Mouse (Mus musculus) limb, embryonic 13.5 days (tissue): Measurements from ENCODE around the gene Sema3a. TPM values are rescaled to one million over a fixed set of nuclear protein-coding genes. Genes with fewer than 3 reads are reported as not detected.

Source experiments
- ATAC-seq: fragments of 200-750 bp; cut with Nextera tagmentation; 2 replicates; pipeline ENCODE4 v1.8.0; 2017; ENCODE audit warnings: low read depth, moderate number of reproducible peaks, moderate TSS enrichment; ENCODE audit not compliant: low FRiP score
- H3K27ac ChIP-seq: fragments of 300-500 bp; sonication (generic); 2 replicates; pipeline ENCODE4 v1.5.1; 2015; ENCODE audit warnings: inconsistent platforms, mild to moderate bottlenecking, moderate library complexity
- H3K27me3 ChIP-seq: fragments of 300-500 bp; sonication (generic); 2 replicates; pipeline ENCODE4 v1.6.1; 2015; ENCODE audit warnings: mild to moderate bottlenecking, inconsistent platforms
- H3K36me3 ChIP-seq: fragments of 300-500 bp; sonication (generic); 2 replicates; pipeline ENCODE4 v1.6.1; 2015; ENCODE audit warnings: inconsistent platforms, mild to moderate bottlenecking, moderate library complexity
- H3K4me1 ChIP-seq: fragments of 300-500 bp; sonication (generic); 2 replicates; pipeline ENCODE4 v1.6.1; 2015; ENCODE audit warnings: inconsistent platforms
- H3K4me2 ChIP-seq: fragments of 300-500 bp; sonication (generic); replicated peaks from 2 replicates; pipeline ENCODE4 v1.6.1; 2015; ENCODE audit warnings: inconsistent platforms, mild to moderate bottlenecking, moderate library complexity
- H3K4me3 ChIP-seq: fragments of 300-500 bp; sonication (generic); 2 replicates; pipeline ENCODE4 v1.5.1; 2015; ENCODE audit warnings: moderate library complexity, mild to moderate bottlenecking, inconsistent platforms
- H3K9ac ChIP-seq: fragments of 300-500 bp; sonication (generic); 2 replicates; pipeline ENCODE4 v1.6.1; 2015; ENCODE audit warnings: mild to moderate bottlenecking, inconsistent platforms
- H3K9me3 ChIP-seq: fragments of 300-500 bp; sonication (generic); 2 replicates; pipeline ENCODE4 v1.6.1; 2016; ENCODE audit warnings: inconsistent platforms
- WGBS: fragments of 180-500 bp; shearing (Covaris S2); methylation state at CpG from one replicate; pipeline ENCODE4 v1.1.7; 2015; 5-methylcytosine and 5-hydroxymethylcytosine counted together
- polyA plus RNA-seq: library from polyadenylated mRNA; unstranded; fragments of >200 nt; fragmentation: Nextera tagmentation; extraction: Ambion mirVana; gene quantifications from 2 replicates; pipeline ENCODE4 v1.2.1, GENCODE M21; 2015

The Sema3a gene
- polyA plus RNA-seq, 1 experiment from 2014 or later, result 55.4 TPM

DNA sequence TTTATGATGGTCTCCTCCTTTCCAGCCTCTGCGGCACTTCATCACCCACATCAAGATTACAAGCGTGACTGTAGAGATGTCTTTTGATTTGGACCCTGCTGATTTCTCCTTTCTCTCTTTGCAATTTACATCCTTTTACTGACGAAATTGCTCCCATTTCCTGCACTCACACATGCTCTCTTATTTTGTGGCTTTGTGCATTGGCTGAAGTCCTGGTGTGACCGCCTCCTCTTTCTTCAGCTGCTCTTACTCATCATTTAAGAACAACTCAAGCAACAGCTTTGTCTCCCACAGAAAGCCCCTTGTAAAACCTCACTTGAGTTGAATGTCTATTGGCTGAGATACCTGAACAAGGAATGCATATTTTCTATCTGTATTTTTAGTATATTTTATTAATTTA lies 259.5 kb downstream of the Sema3a start:
- Histone ChIP-seq H3K27me3 (no peaks in the 10 kb centered on the region), H3K4me3 (no peak overlapping the region), H3K27ac (no peak overlapping the region), H3K4me1 (no peaks in the 10 kb centered on the region), H3K9ac (no peak overlapping the region), H3K4me2 (no peak overlapping the region), H3K36me3 (no peaks in the 10 kb centered on the region), H3K9me3 (no peaks in the 10 kb centered on the region)
- no peak for ATAC-seq
- WGBS, result 61% methylated on average over 4 of the region's 4 CpGs

GRCm38 (mm10) chr5:13386603-13387002 lies 261.4 kb downstream of the Sema3a start:
- Histone ChIP-seq H3K4me1 (no peaks in the 10 kb centered on the region), H3K4me3 (no peak overlapping the region), H3K9me3 (no peaks in the 10 kb centered on the region), H3K27me3 (no peaks in the 10 kb centered on the region), H3K4me2 (no peak overlapping the region), H3K27ac (no peak overlapping the region), H3K9ac (no peak overlapping the region), H3K36me3 (no peaks in the 10 kb centered on the region)
- 87% methylated on average over 3 of the region's 3 CpGs for WGBS
- no peak for ATAC-seq

DNA sequence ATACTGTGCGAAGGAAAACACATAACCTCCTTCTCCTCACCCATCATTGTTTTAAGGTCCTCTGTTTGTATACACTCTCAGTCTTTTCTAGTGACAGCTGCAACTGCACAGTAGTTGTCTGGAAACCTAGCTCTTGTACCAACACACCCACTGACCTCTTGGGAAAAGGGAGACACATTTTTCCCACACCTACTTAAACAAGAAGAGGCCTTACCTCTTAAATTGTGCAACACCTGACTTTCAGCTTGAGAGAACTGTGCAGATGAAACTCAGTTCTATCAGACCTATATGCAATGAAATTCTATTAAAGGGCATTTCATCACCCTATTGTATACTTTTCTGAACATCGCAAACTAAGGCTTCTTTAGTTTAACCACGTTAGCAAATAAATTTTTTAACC lies 262.5 kb downstream of the Sema3a start:
- Histone ChIP-seq H3K27me3 (no peaks in the 10 kb centered on the region), H3K4me1 (no peaks in the 10 kb centered on the region), H3K9ac (no peak overlapping the region), H3K4me3 (no peak overlapping the region), H3K9me3 (no peaks in the 10 kb centered on the region), H3K4me2 (no peak overlapping the region), H3K27ac (no peak overlapping the region), H3K36me3 (no peaks in the 10 kb centered on the region)
- no peak for ATAC-seq
- WGBS, result 77% methylated on average over 3 of the region's 3 CpGs

GRCm38 (mm10) chr5:13389995-13390394 lies 264.8 kb downstream of the Sema3a start:
- Histone ChIP-seq H3K4me3 (no peak overlapping the region), H3K36me3 (no peaks in the 10 kb centered on the region), H3K27ac (no peak overlapping the region), H3K9me3 (no peaks in the 10 kb centered on the region), H3K4me1 (no peaks in the 10 kb centered on the region), H3K9ac (no peak overlapping the region), H3K4me2 (no peak overlapping the region), H3K27me3 (no peaks in the 10 kb centered on the region)
- 64% methylated on average over 3 of the region's 3 CpGs for WGBS
- ATAC-seq, result no peak

DNA sequence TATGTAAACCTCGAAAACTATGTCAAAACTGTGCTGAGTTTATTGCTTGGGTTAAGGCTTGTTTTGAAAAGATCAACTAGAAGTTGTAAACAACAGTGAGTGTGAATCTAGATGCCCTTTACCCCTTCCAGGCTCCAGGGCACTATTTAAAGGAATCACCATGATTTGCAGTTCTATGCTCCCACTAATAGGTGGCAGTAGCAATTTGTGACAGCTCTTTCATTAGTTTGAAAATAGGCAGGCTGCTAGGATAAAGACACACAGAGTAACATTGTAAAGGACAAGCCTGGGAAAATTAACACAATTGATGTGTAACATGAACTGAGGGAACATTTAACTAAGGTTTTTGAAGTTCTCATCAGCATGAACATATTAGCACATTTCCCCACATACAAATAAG lies 280.2 kb downstream of the Sema3a start:
- H3K36me3 ChIP-seq, result no peaks in the 10 kb centered on the region
- H3K4me3 ChIP-seq, result no peak overlapping the region
- ATAC-seq, result no peak

DNA sequence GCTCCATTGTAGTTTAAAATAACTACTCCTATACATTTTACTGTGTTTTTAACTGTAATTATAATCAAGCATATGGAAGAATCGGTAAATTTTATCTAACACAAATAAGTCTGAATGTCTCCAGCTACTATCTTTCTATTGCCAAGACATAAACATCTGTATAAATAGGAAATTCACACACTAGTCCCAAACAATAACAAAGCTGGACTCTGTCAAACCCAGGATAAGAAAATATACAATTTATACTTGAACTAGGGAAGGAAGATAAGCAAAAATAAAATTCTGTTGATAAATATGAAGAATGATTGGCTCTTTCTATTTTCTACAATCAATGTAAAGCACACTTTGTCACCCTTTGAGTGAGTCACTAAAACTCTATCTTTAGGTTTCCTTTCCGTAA lies 280.9 kb downstream of the Sema3a start:
- Histone ChIP-seq H3K27ac (no peak overlapping the region), H3K4me3 (no peak overlapping the region), H3K4me1 (peaks cover 6% of the 10 kb centered on the region; the same call in 1 of the 2 replicates), H3K4me2 (no peak overlapping the region), H3K27me3 (no peaks in the 10 kb centered on the region), H3K9me3 (no peaks in the 10 kb centered on the region), H3K9ac (no peak overlapping the region), H3K36me3 (no peaks in the 10 kb centered on the region)
- 95% methylated on average over 2 of the region's 2 CpGs for WGBS
- no peak for ATAC-seq

More for the DNA sequence above, 280.2 kb downstream of the Sema3a start:
- Histone ChIP-seq H3K4me2 (no peak overlapping the region), H3K9me3 (no peaks in the 10 kb centered on the region), H3K9ac (no peak overlapping the region), H3K27ac (no peak overlapping the region), H3K4me1 (0 out of 2 replicates have a peak, but pooled peaks cover 5% of the 10 kb centered on the region), H3K27me3 (no peaks in the 10 kb centered on the region)
- 22% methylated on average over 1 of the region's 1 CpGs for WGBS

- Histone ChIP-seq H3K27me3 (no peaks in the 10 kb centered on the region), H3K36me3 (peaks cover 3% of the 10 kb centered on the region), H3K4me1 (peaks cover 8% of the 10 kb centered on the region), H3K4me2 (no peak overlapping the region), H3K27ac (peak overlapping the region; percentile 15; the same call in 1 of the 2 replicates), H3K9me3 (no peaks in the 10 kb centered on the region), H3K4me3 (no peak overlapping the region), H3K9ac (no peak overlapping the region)
- WGBS, result 35% methylated on average over 2 of the region's 2 CpGs
- peak; percentile 81; the same call in 1 of the 2 replicates for ATAC-seq
Measured at GRCm38 (mm10) chr5:13411920-13412319, 286.7 kb downstream of the Sema3a start.

GRCm38 (mm10) chr5:13413915-13414525 lies 288.8 kb downstream of the Sema3a start:
- peaks cover 3% of the 10 kb centered on the region for H3K36me3 ChIP-seq
- no peak overlapping the region for H3K27ac ChIP-seq
- no peaks in the 10 kb centered on the region for H3K27me3 ChIP-seq
- no peak overlapping the region for H3K9ac ChIP-seq
- H3K4me2 ChIP-seq, result no peak overlapping the region
- no peak overlapping the region for H3K4me3 ChIP-seq
- no peaks in the 10 kb centered on the region for H3K9me3 ChIP-seq
- WGBS, result 68% methylated on average over 2 of the region's 2 CpGs
- ATAC-seq, result no peak
- H3K4me1 ChIP-seq, result peaks cover 8% of the 10 kb centered on the region

GRCm38 (mm10) chr5:13416960-13417710 lies 291.9 kb downstream of the Sema3a start:
- Histone ChIP-seq H3K4me1 (no peaks in the 10 kb centered on the region), H3K4me2 (no peak overlapping the region), H3K4me3 (no peak overlapping the region), H3K9me3 (no peaks in the 10 kb centered on the region), H3K36me3 (peaks cover 3% of the 10 kb centered on the region), H3K9ac (no peak overlapping the region), H3K27me3 (no peaks in the 10 kb centered on the region), H3K27ac (no peak overlapping the region)
- ATAC-seq, result no peak
- 63% methylated on average over 3 of the region's 3 CpGs for WGBS

GRCm38 (mm10) chr5:13421276-13421925 lies 296.2 kb downstream of the Sema3a start:
- H3K27me3 ChIP-seq, result no peaks in the 10 kb centered on the region
- no peak overlapping the region for H3K4me2 ChIP-seq
- H3K36me3 ChIP-seq, result peaks cover 1% of the 10 kb centered on the region; the same call in 1 of the 2 replicates
- H3K9ac ChIP-seq, result no peak overlapping the region
- ATAC-seq, result no peak
- H3K27ac ChIP-seq, result no peak overlapping the region
- H3K4me3 ChIP-seq, result no peak overlapping the region
- H3K4me1 ChIP-seq, result no peaks in the 10 kb centered on the region
- H3K9me3 ChIP-seq, result no peaks in the 10 kb centered on the region
- 79% methylated on average over 5 of the region's 5 CpGs for WGBS

DNA sequence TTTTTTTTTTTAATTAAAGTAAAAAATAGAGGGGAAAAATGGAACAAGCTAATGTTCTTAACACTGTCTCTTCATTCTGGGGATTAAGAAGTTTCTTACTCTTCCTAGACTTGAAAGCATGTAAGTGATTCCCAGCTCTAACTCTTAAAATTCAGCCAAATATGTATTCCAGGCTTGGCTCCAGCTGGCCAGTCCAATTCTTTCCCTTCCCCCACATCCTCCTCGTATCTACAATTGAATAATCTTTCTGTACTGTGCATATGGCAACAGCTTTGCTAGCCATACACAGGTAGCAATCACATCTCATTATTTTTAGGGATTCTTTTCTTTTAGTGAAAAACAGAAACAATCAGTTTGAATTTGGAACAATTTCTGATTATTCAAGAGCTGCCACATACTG lies 303.5 kb downstream of the Sema3a start:
- peaks cover 6% of the 10 kb centered on the region; the same call in 1 of the 2 replicates for H3K36me3 ChIP-seq
- no peak for ATAC-seq
- H3K9me3 ChIP-seq, result no peaks in the 10 kb centered on the region
- no peaks in the 10 kb centered on the region for H3K27me3 ChIP-seq
- WGBS, result 50% methylated on average over 1 of the region's 1 CpGs
- H3K4me3 ChIP-seq, result no peak overlapping the region
- H3K4me2 ChIP-seq, result no peak overlapping the region
- H3K9ac ChIP-seq, result no peak overlapping the region
- no peaks in the 10 kb centered on the region for H3K4me1 ChIP-seq
- H3K27ac ChIP-seq, result no peak overlapping the region

DNA sequence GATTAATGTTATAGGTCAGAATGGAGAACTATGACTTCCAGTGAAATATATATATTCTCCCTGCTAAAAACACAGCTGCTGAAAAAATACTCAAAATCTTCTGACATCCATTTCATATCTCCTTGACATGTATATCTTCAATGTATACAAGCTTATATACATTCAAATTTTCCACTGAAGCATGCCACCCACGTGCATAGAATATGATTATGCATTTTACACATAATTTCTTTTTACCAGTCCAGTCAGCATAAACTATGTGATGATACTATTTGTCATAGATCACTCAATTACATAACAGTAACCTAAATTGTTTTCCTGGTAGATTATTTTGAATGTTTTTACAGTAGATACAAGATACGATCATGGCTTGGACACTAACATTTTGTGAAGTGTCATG lies 306.6 kb downstream of the Sema3a start:
- Histone ChIP-seq H3K27me3 (no peaks in the 10 kb centered on the region), H3K4me3 (no peak overlapping the region), H3K27ac (no peak overlapping the region), H3K9ac (no peak overlapping the region), H3K4me1 (no peaks in the 10 kb centered on the region), H3K36me3 (0 out of 2 replicates have a peak, but pooled peaks cover under 1% of the 10 kb centered on the region), H3K4me2 (no peak overlapping the region), H3K9me3 (no peaks in the 10 kb centered on the region)
- no peak for ATAC-seq
- 88% methylated on average over 2 of the region's 2 CpGs for WGBS
